Mouse (Mus musculus): Measurements from ENCODE around the gene Cacng8.

DNA sequence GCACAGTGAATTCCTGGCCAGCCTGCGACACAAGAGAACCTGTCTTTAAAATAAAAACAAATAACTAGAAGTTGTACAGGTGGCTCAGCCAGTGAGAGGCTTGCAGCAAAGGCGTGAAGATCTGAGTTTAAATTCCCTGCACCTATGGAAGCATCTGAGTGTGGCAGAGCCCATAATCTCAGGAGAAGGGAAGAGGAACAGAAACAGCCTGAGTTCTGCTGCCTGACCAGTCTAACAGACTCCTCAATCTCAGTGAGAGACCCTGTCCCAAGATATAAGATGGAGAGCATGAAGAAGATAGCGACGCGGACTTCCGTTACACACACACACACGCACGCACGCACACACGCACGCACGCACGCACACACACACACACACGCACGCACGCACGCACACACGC is 2.7 kb upstream of the Cacng8 start:
- TF ChIP-seq CTCF (IDR thresholded peaks at IDR 0.05; ENCODE audit: borderline replicate concordance, insufficient read depth, low read length), result no peak
- TF ChIP-seq POLR2A (IDR thresholded peaks at IDR 0.05; ENCODE audit: low read depth, low read length), result no peak

Data from embryonic fibroblast, embryonic 13.5 days (primary cell).